Mouse (Mus musculus) heart, postnatal 14 days (tissue): Measurements from ENCODE around the gene Phxr2. TPM values are rescaled to one million over a fixed set of nuclear protein-coding genes. Genes with fewer than 3 reads are reported as not detected.
A peak's percentile ranks its signal among the peaks of the same experiment; 100 is the strongest.

Experiments
- DNase-seq, 2 experiments: peaks; one replicate each; pipeline ENCODE4 v3.0.0; 2021 to 2022
- intact Hi-C: fragments of 180-260 bp; cut with DNase I; formaldehyde crosslinking; loops from one replicate; pipeline ENCODE4 v1.15.1; 2025
- total RNA-seq, 2 experiments: library from RNA; stranded (reverse); gene quantifications; 2 replicates each; pipeline ENCODE4 v1.2.3; 2021

Gene Phxr2
- total RNA-seq, 2 experiments from 2014 or later: not detected

DNA sequence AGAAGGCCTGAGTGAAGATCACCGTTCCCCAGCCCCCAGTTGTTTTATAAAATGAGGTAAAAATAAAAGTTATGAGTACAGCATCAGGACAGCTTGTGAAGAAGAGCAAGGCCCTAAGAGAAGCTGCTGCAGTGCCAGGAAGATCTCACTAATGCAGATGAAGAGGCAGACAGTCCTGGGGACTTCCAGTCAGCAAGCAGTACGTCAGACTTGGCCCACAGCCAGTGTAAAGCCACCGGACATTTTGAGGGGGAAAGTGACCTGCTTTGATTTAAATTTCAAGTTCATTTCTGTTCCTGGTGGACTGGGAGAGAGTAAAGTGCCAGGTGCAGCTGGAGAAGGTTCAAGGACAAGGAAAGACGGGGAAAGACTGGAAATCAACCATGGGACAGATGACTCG, 10.2 kb upstream of the Phxr2 start:
- no peak for DNase-seq
- intact Hi-C loops: no loop called here

GRCm38 (mm10) chr10:99133321-99133875, 7.3 kb upstream of the Phxr2 start:
- DNase-seq: no peak
- intact Hi-C loops: no loop called here

DNA sequence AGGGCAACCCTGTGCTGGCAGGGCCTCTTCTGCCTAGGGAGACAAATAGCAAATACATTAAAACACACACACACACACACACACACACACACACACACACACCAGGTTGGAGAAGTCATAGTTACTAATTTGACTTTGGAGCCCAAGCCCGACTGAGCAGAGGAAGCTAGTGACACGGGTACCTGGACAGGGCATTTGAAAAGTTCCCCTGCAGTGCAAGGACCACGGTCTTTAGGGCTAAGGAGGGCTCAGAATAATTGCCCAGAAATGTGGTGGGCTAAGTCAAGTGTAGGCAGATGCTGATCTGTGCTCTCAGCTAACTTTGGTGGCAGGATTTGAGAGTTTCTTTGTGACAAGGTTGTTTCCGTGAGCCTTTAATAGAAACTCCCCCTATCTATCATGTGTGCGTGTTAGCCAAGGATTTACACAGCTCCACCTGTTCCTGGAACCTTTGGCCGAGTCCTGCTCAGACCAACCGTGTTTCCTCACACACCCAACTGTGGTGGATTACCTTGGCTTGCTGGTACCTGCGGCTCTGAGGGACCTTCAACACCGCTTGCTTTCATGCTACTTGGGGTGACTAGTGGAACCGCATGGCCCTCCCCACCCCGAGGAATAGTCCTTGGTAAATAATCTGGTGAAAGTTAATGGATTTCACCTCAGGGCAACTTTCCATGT, 6.6 kb upstream of the Phxr2 start:
- DNase-seq: no peak
- intact Hi-C loops: no loop called here

GRCm38 (mm10) chr10:99132189-99132588, 6.1 kb upstream of the Phxr2 start:
- intact Hi-C loops: no loop called here
- peak in 1 of 2 experiments; percentile 33 for DNase-seq

DNA sequence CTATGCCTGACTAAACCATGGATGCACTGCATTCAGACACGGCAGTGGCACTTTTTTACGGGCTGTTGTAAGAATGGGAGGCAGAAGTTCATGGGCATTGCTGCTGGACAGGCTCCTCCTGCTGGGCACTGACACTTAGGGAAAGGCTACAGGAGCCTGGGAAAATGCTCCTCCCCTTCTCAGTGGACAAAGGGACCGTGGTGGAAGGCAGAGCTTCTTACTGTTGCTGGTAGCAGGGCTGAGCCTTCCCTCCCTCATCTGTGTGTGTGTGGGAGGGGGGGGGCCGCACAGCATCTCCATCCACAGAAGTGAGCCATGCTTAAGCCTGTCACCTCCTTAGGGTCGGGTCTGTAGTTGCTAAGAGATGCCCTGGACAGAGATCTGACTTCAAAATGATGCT, 5.2 kb upstream of the Phxr2 start:
- no peak for DNase-seq
- intact Hi-C loops: no loop called here

GRCm38 (mm10) chr10:99130611-99131010, 4.5 kb upstream of the Phxr2 start:
- peak in 1 of 2 experiments; percentile 30 for DNase-seq
- intact Hi-C loops: no loop called here

- intact Hi-C loops: no loop called here
Measured at GRCm38 (mm10) chr10:99127691-99128261, 1.7 kb upstream of the Phxr2 start.

DNA sequence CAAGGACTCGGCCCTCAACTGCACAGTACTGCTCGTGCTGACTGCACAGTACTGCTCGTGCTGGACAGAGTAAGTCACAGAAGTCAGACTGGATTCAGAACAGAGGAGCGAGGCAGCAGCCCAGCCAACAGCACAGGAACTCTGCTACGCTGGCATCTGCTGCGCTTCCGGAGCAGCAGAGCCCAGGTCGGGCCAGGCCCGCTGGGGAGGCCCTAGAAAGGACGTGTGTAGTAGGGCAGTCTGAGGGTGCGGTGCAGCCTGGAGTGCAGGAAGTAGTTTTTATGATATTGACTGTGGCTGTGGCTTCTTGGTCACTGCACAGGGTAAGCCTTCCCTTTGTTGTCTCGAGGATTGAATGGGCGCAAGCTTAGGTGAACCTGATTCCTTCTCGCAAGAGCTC, 829 bp upstream of the Phxr2 start:
- intact Hi-C loops: no loop called here
- no peak for DNase-seq

More at GRCm38 (mm10) chr10:99127691-99128261, 1.7 kb upstream of the Phxr2 start:
- DNase-seq: no peak

DNA sequence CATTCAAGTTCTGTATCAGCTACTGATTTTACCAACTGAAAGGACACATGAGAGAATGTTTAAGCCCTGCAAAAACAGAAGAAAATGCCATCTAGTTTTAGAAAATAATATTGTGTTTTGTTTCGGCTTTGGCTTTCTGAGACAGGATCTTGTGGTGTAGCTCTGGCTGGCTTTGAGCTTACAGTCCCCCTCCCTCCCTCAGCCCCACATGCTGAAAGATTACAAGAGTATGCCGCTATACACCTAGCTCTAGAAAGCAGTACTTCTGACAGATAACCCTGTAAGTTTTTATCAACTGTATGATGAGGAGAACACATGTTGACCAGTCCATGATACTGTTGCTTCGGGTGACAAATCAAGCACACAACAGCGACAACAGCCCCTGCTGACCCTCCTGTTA, 6.7 kb downstream of the Phxr2 start:
- intact Hi-C loops: no loop called here
- no peak for DNase-seq

- DNase-seq: no peak
- intact Hi-C loops: no loop called here
Measured at GRCm38 (mm10) chr10:99118697-99119096, 7.4 kb downstream of the Phxr2 start.

DNA sequence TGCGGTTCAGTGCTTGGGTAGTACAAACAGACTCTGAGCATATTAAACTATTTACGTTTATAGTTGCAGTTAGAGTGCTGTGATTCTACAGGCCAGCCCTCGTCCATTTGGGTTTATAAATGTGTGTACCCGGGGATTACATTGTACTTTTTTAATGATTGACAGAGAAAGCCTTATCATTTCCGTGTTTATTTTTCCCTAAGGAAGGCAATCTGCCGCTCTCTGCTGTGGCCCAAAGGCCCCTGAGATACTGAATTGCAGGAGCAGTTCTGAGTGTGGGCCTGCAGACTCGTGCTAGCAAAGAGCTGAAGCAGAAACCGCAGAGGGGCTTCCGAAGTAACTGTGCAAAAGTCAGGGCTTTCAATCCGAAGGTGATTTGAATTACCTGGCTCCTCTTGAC, 8.2 kb downstream of the Phxr2 start:
- intact Hi-C loops: no loop called here
- no peak for DNase-seq

DNA sequence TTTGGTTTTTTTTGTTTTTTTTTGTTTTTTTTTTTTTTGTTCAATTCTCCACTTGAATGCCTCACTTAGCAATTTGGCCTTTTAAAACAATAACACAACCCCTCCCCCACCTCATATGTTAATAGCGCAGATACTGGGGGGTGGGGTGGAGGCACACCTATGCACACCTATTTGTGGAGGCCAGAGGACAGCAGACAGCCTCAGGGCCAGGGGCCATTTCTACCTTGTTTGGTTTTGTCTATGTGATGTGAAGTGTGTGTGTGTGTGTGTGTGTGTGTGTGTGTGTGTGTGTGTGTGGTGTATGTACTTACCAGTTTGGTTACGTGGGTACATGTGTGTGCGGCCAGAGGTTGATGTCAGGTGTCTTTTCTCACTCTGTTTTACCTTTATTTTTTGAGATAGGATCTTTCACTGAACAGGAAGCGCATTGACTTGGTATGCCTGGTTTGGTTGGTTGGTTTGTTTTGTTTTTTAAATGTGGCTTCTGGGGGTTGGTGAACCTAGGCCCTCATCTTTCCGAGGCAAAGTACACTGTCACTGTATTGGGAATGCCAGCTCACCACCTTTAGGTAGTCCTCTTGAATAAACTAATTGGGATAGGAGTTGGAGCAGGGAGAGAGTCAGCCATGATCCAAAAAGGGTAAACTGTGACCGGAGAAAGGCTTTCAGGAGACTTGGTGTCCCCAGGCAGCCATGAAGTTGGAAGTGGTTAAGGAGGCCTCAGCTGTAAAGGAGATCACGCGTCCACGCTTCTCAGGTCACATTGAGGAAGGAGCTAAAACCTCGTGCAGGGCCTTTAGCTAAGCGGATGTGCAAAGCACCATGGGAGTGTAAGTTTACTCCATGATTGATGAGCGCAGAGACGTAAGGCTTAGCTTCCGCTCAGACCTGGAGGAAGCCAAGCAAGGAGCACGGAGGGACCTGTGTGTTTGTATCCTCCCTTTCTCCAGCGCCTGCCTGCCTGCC, 9.2 kb downstream of the Phxr2 start:
- intact Hi-C loops: no loop called here
- DNase-seq: no peak

DNA sequence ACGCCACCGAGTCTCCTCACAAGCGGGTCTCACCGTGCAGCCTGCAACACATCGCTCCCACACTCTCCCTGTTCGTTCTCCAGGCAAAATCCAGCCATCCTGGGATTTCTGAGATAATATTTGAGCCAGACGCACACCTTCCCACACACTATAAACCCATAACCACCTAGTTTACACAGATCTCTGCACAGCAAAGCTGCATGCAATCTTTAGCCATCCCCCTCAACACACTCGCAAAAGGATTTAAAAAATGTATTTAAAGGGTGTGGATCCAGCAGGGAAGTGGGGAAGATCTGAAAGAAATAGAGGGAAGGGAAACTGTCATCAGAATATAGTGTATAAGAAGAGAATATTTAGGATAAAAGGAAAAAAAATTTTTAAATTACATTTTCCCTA, 9.9 kb downstream of the Phxr2 start:
- intact Hi-C loops: no loop called here
- no peak for DNase-seq

DNA sequence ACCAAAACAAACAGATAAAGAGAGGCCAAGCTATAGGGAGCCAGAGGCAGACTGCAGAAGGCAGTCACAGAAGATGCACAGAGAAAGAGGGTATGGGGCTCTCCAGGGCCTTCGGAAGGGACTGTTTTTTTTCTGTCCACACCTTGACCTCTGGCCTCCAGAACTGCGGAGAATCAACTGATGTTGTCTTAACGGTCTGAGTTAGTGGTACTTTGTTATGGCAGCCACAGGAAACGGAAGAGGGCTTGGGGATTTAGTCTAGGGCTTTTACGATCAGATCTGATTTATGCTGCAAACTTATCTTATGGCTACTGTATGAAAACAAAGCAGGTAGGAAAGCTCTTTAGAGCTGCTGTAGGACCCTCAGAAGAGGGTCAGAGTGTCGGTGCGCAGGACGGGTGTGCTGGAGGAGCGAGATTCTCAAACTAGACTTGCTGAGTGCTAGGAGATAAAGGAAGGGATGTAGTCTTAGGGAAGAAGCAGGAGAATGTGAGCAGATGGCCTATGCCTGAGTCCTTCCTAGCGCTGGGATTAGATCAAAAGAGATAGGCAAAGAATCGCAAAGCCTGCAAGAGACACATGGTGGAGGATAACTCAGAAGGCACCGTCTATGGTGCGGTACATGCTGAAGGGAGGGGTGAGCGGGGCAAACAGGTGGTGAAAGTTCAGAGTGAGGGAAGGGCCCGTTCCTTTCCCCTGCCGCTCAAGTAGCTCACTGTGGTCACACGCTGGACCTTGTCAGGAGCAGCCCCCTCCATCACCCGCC, 10.5 kb downstream of the Phxr2 start:
- DNase-seq: no peak
- intact Hi-C loops: no loop called here

DNA sequence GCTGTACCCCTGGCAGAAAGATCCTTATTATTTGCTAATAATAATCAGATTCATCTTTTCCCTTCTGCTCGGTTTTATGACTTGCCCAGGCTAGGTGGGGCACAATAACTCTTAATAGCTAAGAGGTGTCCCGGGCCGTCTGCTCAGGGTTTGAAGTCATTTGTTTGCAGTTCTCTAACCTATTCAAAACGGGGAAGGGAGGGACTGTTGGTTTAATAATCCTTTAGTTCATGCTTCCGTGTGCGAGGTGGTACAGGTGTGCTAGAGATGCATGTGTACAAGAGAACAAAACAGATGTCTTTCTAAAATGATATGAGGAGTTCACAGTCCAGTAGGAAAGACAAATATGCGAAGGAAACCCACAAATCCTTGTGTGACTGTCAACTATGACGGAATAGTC, 11.8 kb downstream of the Phxr2 start:
- intact Hi-C loops: no loop called here
- no peak for DNase-seq

DNA sequence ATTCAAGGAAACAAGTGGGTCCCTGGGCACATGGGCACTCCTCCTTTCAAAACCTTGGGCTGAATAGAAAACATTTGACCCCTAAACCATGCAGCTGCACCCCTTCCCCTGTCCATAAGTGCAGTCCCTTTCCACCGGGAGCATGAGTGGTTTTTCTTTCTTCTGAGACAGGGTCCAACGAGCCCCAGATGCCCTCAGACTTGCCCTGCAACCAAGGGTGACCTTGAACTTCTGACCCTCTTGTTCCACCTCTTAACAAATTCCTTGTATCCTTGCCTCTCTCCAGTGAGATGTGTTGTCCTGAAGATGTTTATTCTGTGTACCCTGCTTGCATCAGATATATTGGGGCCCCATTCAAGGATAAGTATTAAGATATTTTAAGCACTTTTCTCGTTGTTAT, 12.6 kb downstream of the Phxr2 start:
- no peak for DNase-seq
- intact Hi-C loops: no loop called here

DNA sequence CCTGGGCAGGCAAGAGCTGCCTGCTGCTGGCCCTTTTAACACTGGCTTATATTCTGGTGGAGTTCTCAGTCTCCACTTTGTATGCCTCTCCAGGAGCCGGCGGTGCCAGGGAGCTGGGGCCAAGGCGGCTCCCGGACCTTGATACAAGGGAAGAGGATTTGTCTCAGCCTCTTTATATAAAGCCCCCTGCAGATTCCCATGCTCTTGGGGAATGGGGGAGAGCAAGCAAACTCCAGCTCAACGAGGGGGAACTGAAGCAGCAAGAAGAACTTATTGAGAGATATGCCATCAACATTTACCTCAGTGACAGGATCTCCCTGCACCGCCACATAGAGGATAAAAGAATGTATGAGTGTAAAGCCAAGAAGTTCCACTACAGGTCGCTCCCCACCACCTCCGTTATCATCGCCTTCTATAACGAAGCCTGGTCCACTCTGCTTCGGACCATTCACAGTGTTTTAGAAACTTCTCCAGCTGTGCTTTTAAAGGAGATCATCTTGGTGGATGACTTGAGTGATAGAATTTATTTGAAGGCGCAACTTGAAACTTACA, 17.6 kb downstream of the Phxr2 start:
- DNase-seq: no peak
- intact Hi-C loops: loop anchor here (5.0 kb wide), 2 partner anchors 44 to 469 kb away; no protein-coding TSS in a partner anchor

GRCm38 (mm10) chr10:99107964-99108363, 18.2 kb downstream of the Phxr2 start, which contains the start of gene Galnt4:
Gene Galnt4 (plus strand): TSS chr10:99108159.
- intact Hi-C loops: loop anchor here (5.0 kb wide), 2 partner anchors 44 to 469 kb away; no protein-coding TSS in a partner anchor
- peak; percentile 76 to 81 for DNase-seq

- intact Hi-C loops: loop anchor here (5.0 kb wide), 2 partner anchors 45 to 470 kb away; no protein-coding TSS in a partner anchor
Measured at GRCm38 (mm10) chr10:99106703-99107631, 19.2 kb downstream of the Phxr2 start, which contains the start of gene Poc1b. Gene Poc1b (plus strand): TSS chr10:99107036.

More at GRCm38 (mm10) chr10:99106703-99107631, 19.2 kb downstream of the Phxr2 start, which contains the start of gene Poc1b:
- DNase-seq: peak; percentile 87 to 89
